Mouse (Mus musculus) monocyte, adult 5-6 weeks (primary cell): Measurements from ENCODE around the gene Arhgap30. TPM values are rescaled to one million over a fixed set of nuclear protein-coding genes. Genes with fewer than 3 reads are reported as not detected.

Experiments used
- ATAC-seq: fragments of 153-309, 156-312 bp; replicated peaks from 2 replicates; pipeline ENCODE4 v1.8.0; 2017; ENCODE audit warnings: mild to moderate bottlenecking; ENCODE audit not compliant: low TSS enrichment, insufficient number of reproducible peaks, severe bottlenecking, poor library complexity, low FRiP score
- total RNA-seq: library from RNA; stranded (forward); fragments of 200-1000, 200-491, 200-594 nt; gene quantifications from 3 replicates; pipeline ENCODE4 v1.2.3, GENCODE M21; 2017

The Arhgap30 gene
- 328 to 413 TPM (median 376 TPM) in 3 replicates for total RNA-seq

GRCm38 (mm10) chr1:171388376-171389102, at the start of gene Arhgap30:
Gene Arhgap30 (plus strand): TSS chr1:171388954.
- ATAC-seq, result peak; percentile 88

DNA sequence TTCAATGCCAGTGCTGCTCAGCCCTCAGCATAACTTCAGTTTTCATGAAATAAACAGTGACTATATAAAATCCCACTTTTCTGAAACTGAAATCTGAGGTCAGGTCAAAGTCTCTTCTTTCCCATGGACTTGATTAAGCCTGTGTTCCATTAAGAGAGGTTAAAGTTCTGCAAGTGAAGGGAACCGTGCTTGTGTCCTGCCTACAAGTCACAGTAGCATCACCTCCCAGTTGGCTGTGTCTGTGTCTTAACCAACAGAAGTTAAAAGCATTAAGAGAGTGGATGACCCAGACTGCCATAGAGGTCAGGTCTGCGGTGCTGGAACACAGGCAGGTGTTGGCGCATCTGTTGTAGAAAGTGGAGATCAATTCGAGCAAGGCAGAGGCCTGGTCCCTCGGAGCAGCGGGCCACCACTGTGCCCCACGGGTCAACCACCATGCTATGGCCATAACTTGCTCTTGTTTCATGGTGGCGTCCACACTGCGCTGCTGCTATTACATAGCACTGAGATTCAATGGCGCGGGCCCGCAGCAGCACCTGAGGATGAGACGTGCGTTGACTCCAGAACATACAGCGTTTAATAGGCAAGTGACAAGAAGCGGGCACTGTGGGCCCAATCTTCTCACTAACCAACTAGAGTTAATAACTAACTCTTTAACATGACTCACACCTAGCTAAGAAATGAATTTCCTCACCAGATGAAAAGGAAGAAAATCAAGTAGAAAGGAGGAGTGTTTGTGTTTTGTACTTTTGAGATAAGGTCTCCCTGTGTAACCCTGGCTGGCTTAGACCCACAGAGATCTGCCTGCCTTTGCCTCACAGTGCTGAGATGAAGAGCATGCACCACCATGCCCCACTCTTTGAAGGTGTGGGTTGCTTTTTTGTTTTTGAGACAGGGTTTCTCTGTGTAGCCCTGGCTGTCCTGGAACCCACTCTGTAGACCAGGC, 46.2 kb upstream of the Arhgap30 start:
- no peak for ATAC-seq

GRCm38 (mm10) chr1:171343922-171344677, 44.7 kb upstream of the Arhgap30 start:
- no peak for ATAC-seq

DNA sequence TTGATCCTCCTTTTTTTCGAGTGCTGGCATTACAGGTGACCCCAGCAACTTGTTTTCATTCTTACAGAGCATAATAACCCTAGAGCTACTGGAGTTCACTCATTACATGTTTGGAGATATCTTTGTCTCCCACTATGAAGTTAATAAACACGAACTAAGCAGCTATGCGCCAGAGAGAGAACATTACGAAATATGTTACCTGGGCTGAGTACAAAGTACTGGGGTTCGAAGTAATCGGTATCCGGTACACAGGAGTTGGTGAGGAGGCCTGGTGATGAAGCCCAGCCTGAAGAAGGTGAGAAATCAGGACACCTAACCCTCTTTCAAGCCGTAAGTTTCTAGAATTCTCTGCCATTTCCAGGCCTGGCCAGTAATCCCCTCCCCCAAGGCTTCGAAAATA, 44.0 kb upstream of the Arhgap30 start:
- ATAC-seq, result 0 out of 2 replicates have a peak, but pooled peaks have one; percentile 34

- peak; percentile 94 for ATAC-seq
Observed at GRCm38 (mm10) chr1:171345225-171346094, 43.3 kb upstream of the Arhgap30 start, which contains the start of the genes Nit1 and Pfdn2. Gene Nit1 (minus strand): TSS chr1:171345646. Gene Pfdn2 (plus strand): TSS chr1:171345670.

DNA sequence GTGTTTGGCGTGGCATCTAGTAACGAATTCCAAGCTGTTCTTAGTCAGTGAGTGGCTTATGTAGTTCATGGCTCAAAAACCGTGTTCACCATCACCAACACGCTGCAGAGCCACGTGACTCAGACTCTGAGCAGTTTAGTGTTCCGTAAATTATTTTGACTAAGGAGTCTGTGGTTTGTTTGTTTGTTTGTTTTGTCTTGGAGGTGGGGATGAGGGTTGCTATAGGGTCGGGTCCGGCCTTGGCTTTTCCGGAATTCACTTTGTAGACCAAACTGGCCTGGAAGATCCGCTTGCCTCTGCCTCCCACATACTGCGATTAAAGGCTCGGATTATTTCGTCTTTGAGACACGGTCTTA, 42.7 kb upstream of the Arhgap30 start:
- ATAC-seq, result peak; percentile 23

- no peak for ATAC-seq
Observed at GRCm38 (mm10) chr1:171348665-171349064, 40.1 kb upstream of the Arhgap30 start.

GRCm38 (mm10) chr1:171349210-171349609, 39.5 kb upstream of the Arhgap30 start:
- ATAC-seq, result no peak

DNA sequence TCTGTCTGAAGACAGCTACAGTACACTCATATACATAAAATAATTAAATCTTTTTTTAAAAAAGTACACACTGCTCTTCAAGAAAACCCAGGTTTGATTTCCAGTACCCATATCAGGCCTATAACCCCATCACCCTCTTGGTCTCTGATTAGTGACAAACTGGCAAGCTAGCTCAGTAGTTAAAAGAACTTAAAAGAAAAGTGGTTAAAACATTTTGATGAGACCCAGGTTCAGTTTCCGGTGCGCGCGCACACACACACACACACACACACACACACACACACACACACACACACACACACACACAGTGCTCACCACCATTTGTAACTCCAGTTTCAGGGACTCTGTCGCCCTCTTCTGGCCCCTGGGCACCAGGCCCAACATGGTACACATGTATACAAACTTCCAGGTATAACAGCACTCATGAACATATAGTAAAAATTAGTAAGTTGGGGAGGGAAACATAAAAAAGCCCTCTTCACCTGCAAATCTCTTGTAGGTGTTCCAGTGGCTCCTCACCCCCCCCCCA, 32.9 kb upstream of the Arhgap30 start:
- no peak for ATAC-seq

GRCm38 (mm10) chr1:171356814-171357213, 31.9 kb upstream of the Arhgap30 start:
- ATAC-seq, result no peak

DNA sequence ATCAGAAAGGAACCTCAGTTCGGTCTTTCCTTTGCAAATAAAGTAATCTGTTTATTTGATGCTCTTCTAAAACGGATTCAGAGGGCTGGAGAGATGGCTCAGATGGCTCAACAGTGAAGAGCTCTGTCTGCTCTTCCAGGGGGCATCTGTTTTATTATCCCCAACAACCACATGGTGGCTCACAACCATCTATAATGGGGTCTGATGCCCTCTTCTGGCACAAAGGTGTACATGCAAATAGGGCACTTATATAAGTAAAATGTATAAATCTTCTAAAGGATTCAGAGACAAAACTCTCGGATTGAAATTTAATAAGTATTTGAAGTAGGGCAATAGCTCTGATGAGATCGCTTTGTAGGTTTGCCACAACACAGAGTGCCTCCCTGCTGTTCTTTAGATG, 30.3 kb upstream of the Arhgap30 start:
- ATAC-seq, result no peak

DNA sequence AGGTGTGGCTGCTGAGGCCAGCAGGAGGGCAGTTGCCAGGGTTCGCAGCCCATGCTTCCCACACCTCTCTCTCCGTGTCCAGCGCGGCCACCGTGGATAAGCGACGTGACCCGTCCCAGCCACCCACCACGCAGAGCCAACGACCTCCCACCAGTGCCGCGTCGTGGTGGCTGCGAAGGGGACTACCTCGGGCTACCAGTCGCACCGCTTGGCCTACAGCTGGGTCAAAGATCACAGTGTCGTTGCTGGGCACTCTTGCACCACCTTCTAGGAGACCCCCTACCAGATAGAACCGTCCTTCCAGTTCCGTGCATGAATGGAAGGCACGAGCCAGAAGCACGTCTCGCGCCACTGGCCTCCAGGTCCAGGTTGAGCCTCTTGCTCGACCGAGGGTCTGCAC, 28.5 kb upstream of the Arhgap30 start:
- ATAC-seq, result no peak

- ATAC-seq, result peak; percentile 76
Observed at GRCm38 (mm10) chr1:171360656-171361055, 28.1 kb upstream of the Arhgap30 start, which contains the start of gene Klhdc9. Gene Klhdc9 (minus strand): TSS chr1:171360798.

- ATAC-seq, result peak; percentile 65
Observed at GRCm38 (mm10) chr1:171361106-171362103, 27.3 kb upstream of the Arhgap30 start.

- peak; percentile 42; the same call in 1 of the 2 replicates for ATAC-seq
Observed at GRCm38 (mm10) chr1:171365934-171366333, 22.8 kb upstream of the Arhgap30 start.

DNA sequence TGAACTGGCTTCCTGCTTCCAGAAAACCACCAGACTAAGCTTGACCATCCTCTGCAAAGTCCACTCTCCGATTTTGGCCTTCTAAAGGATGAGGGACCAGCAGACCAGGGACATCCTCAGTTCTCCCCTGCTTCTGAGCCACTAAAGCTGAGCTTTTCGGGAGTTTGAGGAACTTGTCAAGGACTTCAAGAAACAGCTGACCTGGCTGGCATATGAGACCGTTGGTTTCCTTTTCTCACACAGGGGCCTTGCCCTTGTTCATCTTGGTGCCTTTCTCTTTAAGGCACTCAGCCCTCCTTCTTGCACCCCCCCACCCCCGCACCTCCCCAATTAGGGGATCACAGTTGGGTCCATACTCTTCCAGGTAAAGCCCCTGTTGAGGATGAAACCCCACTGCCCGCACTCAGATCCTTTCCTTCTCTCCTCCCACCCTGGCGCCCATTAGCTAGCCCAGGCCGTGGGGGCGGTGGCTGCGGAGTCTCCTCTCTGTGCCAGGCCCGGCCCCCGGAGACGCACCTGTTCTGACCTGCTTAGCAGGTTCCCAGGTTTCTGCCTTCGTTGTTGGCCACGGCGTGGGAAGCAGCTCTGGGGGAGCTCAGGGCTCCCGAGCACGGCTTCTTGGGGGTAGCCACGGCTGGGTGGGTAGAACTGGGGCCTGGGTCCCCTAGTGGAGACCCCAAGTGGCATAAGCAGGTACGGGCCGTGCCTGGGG, 18.8 kb upstream of the Arhgap30 start, which contains the start of gene Nectin4:
Gene Nectin4, plus strand, starts transcription at position 255 of the 712 bp plus-strand sequence.
- peak; percentile 78 for ATAC-seq
